Mouse (Mus musculus) MEL (cell line): Measurements from ENCODE around the gene Tdp1. TPM values are rescaled to one million over a fixed set of nuclear protein-coding genes. Genes with fewer than 3 reads are reported as not detected.

Source experiments
- DNase-seq: peaks from one replicate; pipeline ENCODE4 v3.0.0; 2011; ENCODE audit warnings: low read depth, low spot score
- H3K27ac ChIP-seq: 2 replicates; pipeline ENCODE4 v1.5.1; 2012; ENCODE audit warnings: low read depth, mild to moderate bottlenecking, control low read depth, low read length, moderate library complexity; ENCODE audit not compliant: control insufficient read depth
- H3K27me3 ChIP-seq, 2 experiments: fragments of 150-350 bp in 1 of 2; sonication (generic) in 1 of 2; 2 replicates each; pipeline ENCODE4 v1.6.1; 2012; ENCODE audit warnings: low read length in 2 of 2, mild to moderate bottlenecking in 2 of 2, improper control_type of control experiment in 1 of 2, moderate library complexity in 1 of 2; ENCODE audit not compliant: insufficient read depth in 2 of 2, control insufficient read depth in 1 of 2
- H3K36me3 ChIP-seq, 2 experiments: 2 replicates each; pipeline ENCODE4 v1.6.1; 2012 to 2014; ENCODE audit warnings: low read length in 2 of 2, improper control_type of control experiment in 1 of 2, inconsistent platforms in 1 of 2, mild to moderate bottlenecking in 1 of 2; ENCODE audit not compliant: insufficient read depth in 2 of 2, control insufficient read depth in 1 of 2
- H3K4me1 ChIP-seq, 2 experiments: fragments of 150-350 bp in 1 of 2; sonication (generic) in 1 of 2; 2 replicates each; pipeline ENCODE4 v1.6.1; 2012; ENCODE audit warnings: low read length in 2 of 2, improper control_type of control experiment in 1 of 2, mild to moderate bottlenecking in 1 of 2; ENCODE audit not compliant: insufficient read depth in 2 of 2, control insufficient read depth in 1 of 2
- H3K4me3 ChIP-seq, 2 experiments: fragments of 150-350 bp in 1 of 2; sonication (generic) in 1 of 2; 2 replicates each; pipeline ENCODE4 v1.5.1; 2012; ENCODE audit warnings: low read depth in 2 of 2, low read length in 2 of 2, mild to moderate bottlenecking in 2 of 2, moderate library complexity in 2 of 2, control low read depth in 1 of 2, improper control_type of control experiment in 1 of 2; ENCODE audit not compliant: control insufficient read depth in 1 of 2, insufficient read depth in 1 of 2
- H3K79me2 ChIP-seq: 2 replicates; pipeline ENCODE4 v1.6.1; 2012; ENCODE audit warnings: mild to moderate bottlenecking, low read length, moderate library complexity; ENCODE audit not compliant: control insufficient read depth, poor library complexity, insufficient read depth
- H3K9ac ChIP-seq: 2 replicates; pipeline ENCODE4 v1.6.1; 2012; ENCODE audit warnings: low read depth, mild to moderate bottlenecking, control low read depth, low read length, moderate library complexity; ENCODE audit not compliant: control insufficient read depth, poor library complexity, severe bottlenecking
- H3K9me3 ChIP-seq: fragments of 150-350 bp; sonication (generic); replicated peaks from 2 replicates; pipeline ENCODE4 v1.6.1; 2012; ENCODE audit warnings: mild to moderate bottlenecking, low read length, improper control_type of control experiment, moderate library complexity; ENCODE audit not compliant: insufficient read depth
- BHLHE40 ChIP-seq: IDR thresholded peaks from 2 replicates; pipeline ENCODE4 v1.6.1; 2012; ENCODE audit warnings: low read depth, mild to moderate bottlenecking, inconsistent platforms, low read length, improper control_type of control experiment, borderline replicate concordance
- CTCF ChIP-seq, 3 experiments: IDR thresholded peaks in 2 of 3; conservative IDR thresholded peaks in 1 of 3; 2 replicates each; pipeline ENCODE4 v1.5.1; 2011 to 2012; ENCODE audit warnings: low read length in 3 of 3, low read depth in 2 of 3, mild to moderate bottlenecking in 2 of 3, improper control_type of control experiment in 1 of 3, inconsistent platforms in 1 of 3, mixed read lengths in 1 of 3, moderate library complexity in 1 of 3; ENCODE audit not compliant: control insufficient read depth in 1 of 3, insufficient read depth in 1 of 3, poor library complexity in 1 of 3, severe bottlenecking in 1 of 3
- EP300 ChIP-seq, 2 experiments: IDR thresholded peaks; 2 replicates each; pipeline ENCODE4 v1.6.1; 2011; ENCODE audit warnings: improper control_type of control experiment in 2 of 2, low read length in 2 of 2, low read depth in 1 of 2, mild to moderate bottlenecking in 1 of 2
- KAT2A ChIP-seq: conservative IDR thresholded peaks from 2 replicates; pipeline ENCODE4 v1.6.1; 2012; ENCODE audit warnings: low read depth, low read length, improper control_type of control experiment, inconsistent platforms
- MAFK ChIP-seq: IDR thresholded peaks from 2 replicates; pipeline ENCODE4 v1.6.1; 2011; ENCODE audit warnings: low read depth, mild to moderate bottlenecking, low read length, improper control_type of control experiment, borderline replicate concordance
- MAX ChIP-seq: IDR thresholded peaks from 2 replicates; pipeline ENCODE4 v1.6.1; 2011; ENCODE audit warnings: low read length, improper control_type of control experiment
- MAZ ChIP-seq: IDR thresholded peaks from 2 replicates; pipeline ENCODE4 v1.6.1; 2012; ENCODE audit warnings: low read depth, mild to moderate bottlenecking, inconsistent platforms, low read length, improper control_type of control experiment
- MXI1 ChIP-seq: IDR thresholded peaks from 2 replicates; pipeline ENCODE4 v1.6.1; 2011; ENCODE audit warnings: mild to moderate bottlenecking, low read depth, low read length, improper control_type of control experiment
- MYB ChIP-seq: IDR thresholded peaks from 2 replicates; pipeline ENCODE4 v1.6.1; 2011; ENCODE audit warnings: mild to moderate bottlenecking, low read depth, low read length, improper control_type of control experiment
- POLR2A ChIP-seq, 2 experiments: IDR thresholded peaks; 2 replicates each; pipeline ENCODE4 v1.6.1; 2011 to 2012; ENCODE audit warnings: low read length in 2 of 2, mild to moderate bottlenecking in 2 of 2, control low read depth in 1 of 2, improper control_type of control experiment in 1 of 2, low read depth in 1 of 2, moderate library complexity in 1 of 2; ENCODE audit not compliant: control insufficient read depth in 1 of 2, insufficient read depth in 1 of 2, poor library complexity in 1 of 2
- RCOR1 ChIP-seq: IDR thresholded peaks from 2 replicates; pipeline ENCODE4 v1.6.1; 2012; ENCODE audit warnings: low read depth, mild to moderate bottlenecking, inconsistent platforms, low read length, improper control_type of control experiment
- SMC3 ChIP-seq: IDR thresholded peaks from 2 replicates; pipeline ENCODE4 v1.6.1; 2011; ENCODE audit warnings: low read depth, low read length, improper control_type of control experiment
- USF2 ChIP-seq, 2 experiments: IDR thresholded peaks; 2 replicates each; pipeline ENCODE4 v1.6.1; 2011 to 2012; ENCODE audit warnings: improper control_type of control experiment in 2 of 2, low read length in 2 of 2, borderline replicate concordance in 1 of 2, inconsistent platforms in 1 of 2, low read depth in 1 of 2, mild to moderate bottlenecking in 1 of 2; ENCODE audit not compliant: insufficient read depth in 1 of 2
- polyA plus RNA-seq, 2 experiments: library from polyadenylated mRNA; stranded (reverse) in 1 of 2; unstranded in 1 of 2; fragments of >175 nt in 1 of 2; fragments of >200 nt in 1 of 2; gene quantifications; 2 replicates each; pipeline versions ENCODE4 v1.2.1 to v1.2.4; 2012; ENCODE audit warnings: low replicate concordance in 2 of 2, low read depth in 1 of 2; ENCODE audit not compliant: insufficient read length in 2 of 2, insufficient read depth in 1 of 2, missing spikeins in 1 of 2
- total RNA-seq: library from RNA; depleted of rRNA; stranded (reverse); fragments of 300-350 nt; gene quantifications from 2 replicates; pipeline ENCODE4 v1.2.3, GENCODE M21; 2012

Tdp1 gene
- total and polyA plus RNA-seq, 3 experiments = 33.2 to 142 (median 94.3) TPM

DNA sequence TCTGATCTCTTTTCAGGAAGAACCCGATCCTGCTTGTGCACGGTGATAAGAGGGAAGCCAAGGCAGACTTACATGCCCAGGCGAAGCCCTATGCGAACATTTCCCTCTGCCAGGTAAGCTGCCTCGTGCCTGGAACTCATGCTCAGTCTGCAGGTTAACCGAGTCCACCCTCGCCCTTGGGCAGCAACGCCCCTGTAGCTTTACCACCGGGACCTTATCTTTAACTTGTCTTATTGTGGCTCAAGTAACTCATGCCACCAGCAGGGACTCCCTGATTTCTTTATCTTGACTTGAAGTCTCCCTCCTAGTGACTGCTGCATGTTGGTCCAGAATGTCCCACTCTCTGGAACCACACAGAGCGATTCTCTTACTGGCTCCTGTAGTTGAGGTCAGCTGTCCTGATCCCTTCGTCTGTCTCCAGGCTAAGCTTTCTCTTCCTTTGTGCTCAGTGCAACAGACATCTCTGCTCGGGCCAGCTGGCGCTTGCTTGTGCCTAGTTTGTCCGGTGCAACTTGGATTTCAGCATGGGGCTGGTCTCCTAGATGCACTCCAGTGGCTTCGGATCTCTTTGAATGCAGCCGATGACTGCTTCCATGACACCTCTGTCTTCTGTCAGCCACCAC lies 14.0 kb downstream of the Tdp1 start:
- H3K4me3 ChIP-seq = no peak overlapping the region
- H3K4me1 ChIP-seq = no peaks in the 10 kb centered on the region
- no peaks in the 10 kb centered on the region for H3K9me3 ChIP-seq
- TF ChIP-seq EP300 (IDR thresholded peaks at IDR 0.05; ENCODE audit: low read depth in 1 of 2, low read length in 2 of 2) = no peak
- TF ChIP-seq RCOR1 = no peak
- TF ChIP-seq, all 39 proteins: peak for 0
- DNase-seq = no peak
- Histone ChIP-seq H3K27ac (no peak overlapping the region), H3K27me3 (no peaks in the 10 kb centered on the region), H3K36me3 (peaks cover 0 to 11% of the 10 kb centered on the region in 2 experiments; a peak in 2 of 4 replicates), H3K79me2 (no peaks in the 10 kb centered on the region), H3K9ac (no peak overlapping the region)

DNA sequence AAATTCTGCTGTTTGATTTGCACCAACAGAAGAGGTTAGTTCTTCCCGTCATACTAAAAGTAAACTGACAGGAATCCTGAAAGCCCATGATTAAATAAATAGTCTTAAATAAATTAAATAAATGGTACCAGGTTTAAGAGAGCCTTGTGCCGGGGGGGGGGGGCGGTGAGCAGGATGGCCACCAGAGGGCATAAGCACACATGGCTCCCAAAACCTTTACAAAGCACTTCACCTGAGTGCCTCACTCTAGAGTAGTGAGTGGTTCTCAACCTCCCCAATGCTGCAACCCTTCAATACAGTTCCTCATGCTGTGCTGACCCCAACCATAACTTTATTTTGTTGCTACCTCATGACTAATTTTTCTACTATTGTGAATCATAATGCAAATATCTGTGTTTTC lies 15.7 kb downstream of the Tdp1 start:
- H3K27me3 ChIP-seq = no peaks in the 10 kb centered on the region
- no peak overlapping the region for H3K9ac ChIP-seq
- H3K36me3 ChIP-seq = peaks cover 0 to 11% of the 10 kb centered on the region in 2 experiments; a peak in 2 of 4 replicates
- no peaks in the 10 kb centered on the region for H3K79me2 ChIP-seq
- H3K4me3 ChIP-seq = no peak overlapping the region
- DNase-seq = peak; percentile 25
- H3K4me1 ChIP-seq = no peaks in the 10 kb centered on the region
- no peaks in the 10 kb centered on the region for H3K9me3 ChIP-seq
- TF ChIP-seq BHLHE40 (no peak), USF2 (IDR thresholded peaks at IDR 0.05; ENCODE audit: borderline replicate concordance in 1 of 2, insufficient read depth in 1 of 2, low read depth in 1 of 2, low read length in 2 of 2) (no peak), POLR2A (IDR thresholded peaks at IDR 0.05; ENCODE audit: control insufficient read depth in 1 of 2, insufficient read depth in 1 of 2, low read depth in 1 of 2, low read length in 2 of 2, poor library complexity in 1 of 2) (no peak), MAX (no peak), CTCF (IDR thresholded peaks at IDR 0.05 in 2 of 3, conservative IDR thresholded peaks at IDR 0.05 in 1 of 3; ENCODE audit: control insufficient read depth in 1 of 3, insufficient read depth in 1 of 3, low read depth in 2 of 3, low read length in 3 of 3, poor library complexity in 1 of 3, severe bottlenecking in 1 of 3) (peak; percentile 36 to 60 (median 51)), KAT2A (no peak), MAFK (no peak), SMC3 (peak; percentile 46), MXI1 (no peak), RCOR1 (no peak), MAZ (no peak), MYB (no peak)
- H3K27ac ChIP-seq = no peak overlapping the region
